8 mouse cellular contexts compared by ENCODE assay signal in the genomic region with DNA sequence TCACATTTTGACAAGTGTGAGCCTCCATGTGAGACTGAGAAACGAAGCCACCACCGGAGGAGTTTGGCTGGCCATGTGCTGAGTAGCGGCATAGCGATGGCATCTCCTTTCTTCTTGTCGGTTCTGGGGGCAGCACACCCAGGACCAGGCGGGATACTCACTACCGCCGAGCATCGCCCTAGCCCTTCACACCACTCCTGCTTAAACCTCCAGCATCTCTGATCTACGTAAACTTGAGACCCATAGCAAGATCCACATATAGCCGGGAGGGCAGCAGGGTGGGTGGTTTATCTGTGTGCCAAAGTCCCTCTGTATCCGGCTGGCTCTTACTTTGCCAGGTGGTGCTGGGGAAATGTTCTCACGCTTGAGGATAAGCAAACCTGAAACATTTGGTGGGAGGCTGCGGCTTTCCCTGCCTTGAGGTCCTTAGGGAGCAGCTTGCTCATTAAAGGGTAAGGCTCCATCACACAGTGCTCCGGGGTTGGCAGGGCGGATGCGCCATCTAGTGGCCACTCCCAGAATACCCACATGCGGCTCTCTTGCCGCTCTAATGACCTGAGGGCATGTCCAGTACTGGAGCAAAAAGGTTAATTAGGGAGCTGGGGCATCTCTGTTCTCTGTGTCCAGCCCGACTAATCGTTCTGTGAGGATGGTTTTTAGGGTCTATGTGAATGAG.
DNase-seq lines count a peak whose midpoint lies in the region; ATAC-seq lines count a peak whose summit lies in the region.

No protein-coding gene starts in this region.

- no peak overlapping the region for H3K4me3 ChIP-seq in intestine, embryonic 16.5 days (ENCODE audit: low read length)
- H3K4me3 ChIP-seq in midbrain, embryonic 11.5 days (ENCODE audit: low read depth, low read length): no peak overlapping the region

- H3K4me2 ChIP-seq in intestine, embryonic 16.5 days (ENCODE audit: low read depth, low read length): no peak overlapping the region
- H3K4me2 ChIP-seq in midbrain, embryonic 11.5 days: no peak overlapping the region

- intact Hi-C loops in left cerebral cortex, postnatal 4 days (cut with DNase I): no loop called here

- peak; percentile 74 for ATAC-seq in intestine, embryonic 16.5 days
- peak; percentile 91 for ATAC-seq in midbrain, embryonic 11.5 days (ENCODE audit: low FRiP score)

- no peaks in the 10 kb centered on the region for H3K36me3 ChIP-seq in intestine, embryonic 16.5 days (ENCODE audit: control insufficient read depth, insufficient read depth, low read length)
- no peaks in the 10 kb centered on the region for H3K36me3 ChIP-seq in midbrain, embryonic 11.5 days (ENCODE audit: control insufficient read depth, insufficient read depth, low read length)

- H3K4me1 ChIP-seq in intestine, embryonic 16.5 days (ENCODE audit: control insufficient read depth, insufficient read depth, low read length): peaks cover 9% of the 10 kb centered on the region
- H3K4me1 ChIP-seq in midbrain, embryonic 11.5 days (ENCODE audit: control insufficient read depth, insufficient read depth, low read length): 0 out of 2 replicates have a peak, but pooled peaks cover 2% of the 10 kb centered on the region

- WGBS in intestine, embryonic 16.5 days: 44% methylated on average over 21 of the region's 21 CpGs
- 48% methylated on average over 21 of the region's 21 CpGs for WGBS in midbrain, embryonic 11.5 days

- H3K9me3 ChIP-seq in intestine, embryonic 16.5 days (ENCODE audit: control insufficient read depth, low read length): no peaks in the 10 kb centered on the region
- no peaks in the 10 kb centered on the region for H3K9me3 ChIP-seq in midbrain, embryonic 11.5 days (ENCODE audit: control insufficient read depth, low read length)

- no peak overlapping the region for H3K9ac ChIP-seq in intestine, embryonic 16.5 days (ENCODE audit: low read depth, low read length)
- H3K9ac ChIP-seq in midbrain, embryonic 11.5 days (ENCODE audit: low read length): no peak overlapping the region

- H3K27ac ChIP-seq in intestine, embryonic 16.5 days (ENCODE audit: low read length): no peak overlapping the region
- no peak overlapping the region for H3K27ac ChIP-seq in midbrain, embryonic 11.5 days (ENCODE audit: low read depth, low read length)

- DNase-seq in adrenal gland, adult 18-20 months (ENCODE audit: low spot score in 2 of 2): peak; percentile 85 to 86
- DNase-seq in embryo, embryonic 10.5 days (ENCODE audit: low spot score): peak; percentile 92
- DNase-seq in gastrocnemius, postnatal 4 days (ENCODE audit: low spot score in 2 of 2): peak; percentile 72 to 82
- peak; percentile 89 for DNase-seq in left cerebral cortex, postnatal 4 days
- DNase-seq in midbrain, embryonic 11.5 days (ENCODE audit: low spot score, missing footprints): peak; percentile 99
- peak; percentile 63 to 68 for DNase-seq in right cerebral cortex, postnatal 36 days (ENCODE audit: low spot score in 2 of 2)
- peak; percentile 78 to 84 for DNase-seq in urinary bladder, postnatal 36 days (ENCODE audit: low spot score in 2 of 2)

- no peaks in the 10 kb centered on the region for H3K27me3 ChIP-seq in intestine, embryonic 16.5 days (replicated peaks; ENCODE audit: control insufficient read depth, insufficient read depth, low read length)
- H3K27me3 ChIP-seq in midbrain, embryonic 11.5 days (ENCODE audit: control insufficient read depth, insufficient read depth, low read length): no peaks in the 10 kb centered on the region
